Mouse (Mus musculus) hindbrain, embryonic 12.5 days (tissue): Measurements from ENCODE around the gene Diras1. TPM values are rescaled to one million over a fixed set of nuclear protein-coding genes. Genes with fewer than 3 reads are reported as not detected.
"Not testable (repeated sequence)": the region's sequence is repeated elsewhere in the genome, so short reads cannot be mapped to it uniquely, and the experiment has no call there.

ENCODE experiments used
- ATAC-seq: fragments of 200-750 bp; cut with Nextera tagmentation; 2 replicates; pipeline ENCODE4 v1.8.0; 2017; ENCODE audit warnings: moderate TSS enrichment; ENCODE audit not compliant: low FRiP score
- H3K27ac ChIP-seq: fragments of 300-500 bp; sonication (generic); 2 replicates; pipeline ENCODE4 v1.5.1; 2016; ENCODE audit warnings: mild to moderate bottlenecking
- H3K27me3 ChIP-seq: fragments of 300-500 bp; sonication (generic); 2 replicates; pipeline ENCODE4 v1.6.1; 2016; ENCODE audit warnings: mild to moderate bottlenecking
- H3K36me3 ChIP-seq: fragments of 300-500 bp; sonication (generic); 2 replicates; pipeline ENCODE4 v1.6.1; 2016; ENCODE audit warnings: mild to moderate bottlenecking
- H3K4me1 ChIP-seq: fragments of 300-500 bp; sonication (generic); 2 replicates; pipeline ENCODE4 v1.6.1; 2016
- H3K4me2 ChIP-seq: fragments of 300-500 bp; sonication (generic); replicated peaks from 2 replicates; pipeline ENCODE4 v1.6.1; 2016; ENCODE audit warnings: mild to moderate bottlenecking
- H3K4me3 ChIP-seq: fragments of 300-500 bp; sonication (generic); 2 replicates; pipeline ENCODE4 v1.5.1; 2016; ENCODE audit warnings: mild to moderate bottlenecking
- H3K9ac ChIP-seq: fragments of 300-500 bp; sonication (generic); 2 replicates; pipeline ENCODE4 v1.6.1; 2016; ENCODE audit warnings: mild to moderate bottlenecking, moderate library complexity
- H3K9me3 ChIP-seq: fragments of 300-500 bp; sonication (generic); replicated peaks from 2 replicates; pipeline ENCODE4 v1.6.1; 2016; ENCODE audit warnings: mild to moderate bottlenecking
- WGBS: fragments of 180-500 bp; shearing (Covaris S2); methylation state at CpG from one replicate; pipeline ENCODE4 v1.1.7; 2016; 5-methylcytosine and 5-hydroxymethylcytosine counted together
- polyA plus RNA-seq: library from polyadenylated mRNA; unstranded; fragments of >200 nt; fragmentation: Nextera tagmentation; extraction: Ambion mirVana; gene quantifications from 2 replicates; pipeline ENCODE4 v1.2.1, GENCODE M21; 2016

Diras1 gene
- polyA plus RNA-seq, result 16.4 and 16.7 TPM in 2 replicates

DNA sequence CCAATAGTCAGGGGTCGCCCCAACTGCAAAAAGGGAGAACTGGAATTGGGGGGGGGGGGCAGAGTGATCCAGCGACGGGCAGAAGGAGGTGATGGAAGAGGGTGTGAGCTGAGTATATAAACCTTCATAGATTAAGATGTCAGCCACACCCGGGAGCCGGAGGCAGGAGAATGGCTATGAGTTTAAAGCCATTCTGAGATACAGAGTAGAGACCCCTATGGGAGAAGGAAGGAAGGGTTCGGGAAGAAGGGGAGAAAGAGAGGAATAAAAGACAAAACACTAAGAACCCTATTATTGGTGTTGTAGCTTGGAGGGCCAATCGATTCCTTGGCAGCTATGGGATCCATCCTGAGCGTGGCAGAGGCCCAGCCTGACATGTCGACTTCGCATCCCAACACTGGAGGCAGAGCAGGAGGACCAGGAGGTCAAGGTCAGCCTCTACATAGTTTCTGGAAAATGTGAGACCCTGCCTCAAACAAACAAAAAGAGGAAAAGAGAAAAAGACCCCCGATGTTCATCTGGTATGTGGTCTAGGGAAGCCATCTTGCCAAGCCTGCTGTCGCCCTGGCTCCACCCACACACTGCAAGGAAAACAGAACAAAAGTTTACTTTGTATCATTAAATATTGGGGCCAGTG, at the start of gene Diras1:
Gene Diras1, minus strand, starts transcription at position 24 of the 637 bp plus-strand sequence.
- WGBS, result 54% methylated on average over 11 of the region's 12 CpGs
- Histone ChIP-seq H3K4me2 (peak within 1 kb of the TSS; percentile 78), H3K36me3 (peaks cover 13% of the 10 kb centered on the region; the same call in 1 of the 2 replicates), H3K27ac (no peak within 1 kb of the TSS), H3K9ac (peak within 1 kb of the TSS; percentile 70), H3K27me3 (peaks cover 45% of the 10 kb centered on the region), H3K4me3 (peak within 1 kb of the TSS; percentile 46), H3K4me1 (peaks cover 12% of the 10 kb centered on the region), H3K9me3 (no peaks in the 10 kb centered on the region)
- ATAC-seq, result no peak

- 72% methylated on average over 7 of the region's 7 CpGs for WGBS
- H3K9me3 ChIP-seq, result no peaks in the 10 kb centered on the region
- ATAC-seq, result no peak
- H3K4me1 ChIP-seq, result peaks cover 17% of the 10 kb centered on the region
- H3K4me3 ChIP-seq, result no peak overlapping the region
- H3K9ac ChIP-seq, result no peak overlapping the region
- peaks cover 64% of the 10 kb centered on the region for H3K36me3 ChIP-seq
- no peak overlapping the region for H3K27ac ChIP-seq
- no peak overlapping the region for H3K4me2 ChIP-seq
- H3K27me3 ChIP-seq, result no peaks in the 10 kb centered on the region
These were observed 48.0 kb upstream of the Diras1 start for GRCm38 (mm10) chr10:81073464-81073863.

- Histone ChIP-seq H3K4me3 (no peak overlapping the region), H3K4me2 (no peak overlapping the region), H3K27ac (no peak overlapping the region), H3K36me3 (peaks cover 52% of the 10 kb centered on the region), H3K4me1 (peaks cover 17% of the 10 kb centered on the region), H3K27me3 (no peaks in the 10 kb centered on the region), H3K9me3 (no peaks in the 10 kb centered on the region), H3K9ac (no peak overlapping the region)
- 93% methylated on average over 8 of the region's 8 CpGs for WGBS
- no peak for ATAC-seq
These were observed 46.8 kb upstream of the Diras1 start for GRCm38 (mm10) chr10:81072290-81072689.

DNA sequence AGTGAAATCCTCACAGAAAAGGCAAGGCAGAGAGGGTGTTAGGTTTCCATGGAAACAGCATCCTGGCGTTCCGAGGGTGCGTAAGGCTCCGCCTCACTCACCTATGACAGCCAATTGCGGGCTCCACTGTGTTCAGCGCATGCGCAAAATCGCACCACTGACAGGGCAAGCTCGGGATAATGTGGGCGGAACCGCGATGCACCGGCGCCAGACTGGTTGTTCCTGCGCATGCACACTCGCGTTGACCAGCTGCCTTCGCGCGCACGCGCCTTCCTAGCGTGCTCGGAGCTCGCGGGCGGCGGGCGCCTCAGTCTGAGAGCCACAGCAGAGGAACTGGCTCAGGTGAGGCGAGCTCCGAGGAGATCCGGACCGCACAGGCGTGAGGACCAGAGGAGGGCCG, 44.4 kb upstream of the Diras1 start, which contains the start of gene Thop1:
Gene Thop1, plus strand, starts transcription at position 200 of the 400 bp plus-strand sequence.
- Histone ChIP-seq H3K4me3 (peak within 1 kb of the TSS; percentile 59), H3K4me2 (peak within 1 kb of the TSS; percentile 79), H3K4me1 (peaks cover 17% of the 10 kb centered on the region), H3K27ac (peak within 1 kb of the TSS; percentile 35), H3K9me3 (no peaks in the 10 kb centered on the region), H3K36me3 (peaks cover 28% of the 10 kb centered on the region), H3K27me3 (no peaks in the 10 kb centered on the region), H3K9ac (peak within 1 kb of the TSS; percentile 79)
- under 1% methylated on average over 35 of the region's 35 CpGs for WGBS
- peak; percentile 95 for ATAC-seq

GRCm38 (mm10) chr10:81068706-81069105, 43.2 kb upstream of the Diras1 start:
- H3K4me3 ChIP-seq, result no peak overlapping the region
- H3K27ac ChIP-seq, result no peak overlapping the region
- H3K36me3 ChIP-seq, result peaks cover 16% of the 10 kb centered on the region
- ATAC-seq, result no peak
- H3K4me1 ChIP-seq, result peaks cover 17% of the 10 kb centered on the region
- 0 out of 2 replicates have a peak overlapping the region, but pooled peaks have one; percentile 20 for H3K9ac ChIP-seq
- H3K4me2 ChIP-seq, result no peak overlapping the region
- no peaks in the 10 kb centered on the region for H3K9me3 ChIP-seq
- 80% methylated on average over 5 of the region's 5 CpGs for WGBS
- H3K27me3 ChIP-seq, result no peaks in the 10 kb centered on the region

- H3K27me3 ChIP-seq, H3K27ac ChIP-seq, H3K9me3 ChIP-seq, H3K9ac ChIP-seq, ATAC-seq, H3K4me3 ChIP-seq, H3K4me2 ChIP-seq, H3K36me3 ChIP-seq, H3K4me1 ChIP-seq: not testable (repeated sequence)
- WGBS, result 88% methylated on average over 8 of the region's 8 CpGs
These were observed 39.1 kb upstream of the Diras1 start for GRCm38 (mm10) chr10:81064519-81064918.

DNA sequence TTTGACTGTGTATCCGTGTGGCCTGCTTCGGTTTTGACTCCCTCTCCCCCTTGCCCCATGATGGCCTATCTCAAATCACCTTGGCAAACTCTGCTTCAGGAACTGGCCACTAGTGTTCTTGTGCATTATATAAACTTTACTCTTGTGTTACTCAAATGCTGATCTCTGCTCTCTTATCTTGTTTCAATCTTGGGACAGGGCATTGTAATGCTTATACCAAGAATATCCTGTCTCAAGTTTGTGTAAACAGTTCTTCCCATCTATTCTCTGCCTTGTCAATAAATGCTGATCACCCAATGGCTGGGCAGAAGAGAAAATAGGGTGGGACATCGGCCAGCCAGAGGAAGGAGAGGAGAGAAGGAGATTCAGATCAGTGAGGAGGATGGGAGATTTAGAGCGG, 37.2 kb upstream of the Diras1 start:
- no peaks in the 10 kb centered on the region for H3K9me3 ChIP-seq
- peaks cover 20% of the 10 kb centered on the region for H3K4me1 ChIP-seq
- no peak overlapping the region for H3K27ac ChIP-seq
- 71% methylated on average over 4 of the region's 4 CpGs for WGBS
- no peak for ATAC-seq
- H3K4me3 ChIP-seq, result no peak overlapping the region
- no peak overlapping the region for H3K9ac ChIP-seq
- H3K4me2 ChIP-seq, result no peak overlapping the region
- H3K27me3 ChIP-seq, result no peaks in the 10 kb centered on the region
- H3K36me3 ChIP-seq, result no peaks in the 10 kb centered on the region; the same call in 1 of the 2 replicates

DNA sequence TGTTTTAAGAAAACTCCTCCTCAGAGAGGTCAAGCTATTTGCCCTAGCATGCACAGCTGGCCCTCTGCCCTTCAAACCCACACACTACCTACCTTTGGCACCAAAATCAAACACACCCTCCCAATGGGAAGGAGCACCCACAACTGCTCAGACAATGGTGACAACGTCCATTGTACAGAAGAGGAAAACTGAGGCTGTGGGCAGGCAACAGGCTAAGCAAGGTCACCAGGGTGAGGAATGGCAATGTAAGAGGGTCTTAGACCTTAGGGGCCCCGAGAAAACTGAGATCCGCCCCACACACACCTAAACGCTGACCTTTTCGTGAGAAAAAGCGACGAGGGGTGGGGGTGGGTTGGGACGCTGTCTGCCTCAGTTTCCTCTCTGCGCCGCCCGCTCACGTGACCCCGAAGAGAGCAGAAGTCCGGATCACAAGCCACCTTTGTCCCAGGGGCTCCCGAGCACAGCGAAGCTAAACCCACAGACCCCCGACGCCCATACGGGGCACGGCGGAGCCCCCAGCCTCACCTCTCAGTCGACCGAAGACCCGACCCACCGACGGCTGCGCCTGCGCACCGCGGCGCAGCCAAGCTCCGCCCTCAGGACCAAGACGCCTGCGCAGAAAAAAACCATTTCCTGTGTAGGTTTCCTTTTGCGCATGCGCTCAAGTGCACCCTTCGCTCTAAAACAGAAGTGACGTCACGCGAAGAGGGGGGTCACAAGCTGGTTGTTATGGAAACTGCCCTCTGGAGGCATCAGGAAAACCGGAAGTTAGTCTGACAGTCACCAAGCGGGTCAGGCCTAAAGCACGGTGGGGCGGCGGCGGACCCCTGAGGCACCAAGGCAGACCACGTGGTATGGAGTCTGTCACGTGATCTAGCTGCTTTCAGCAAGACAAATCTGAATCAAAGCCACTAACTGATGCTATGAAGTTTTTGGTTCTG, 34.4 kb upstream of the Diras1 start, which contains the start of gene Sgta:
Gene Sgta, minus strand, starts transcription at position 579 of the 941 bp plus-strand sequence.
- peak within 1 kb of the TSS; percentile 86 for H3K4me2 ChIP-seq
- no peaks in the 10 kb centered on the region for H3K27me3 ChIP-seq
- ATAC-seq, result peak; percentile 93
- WGBS, result under 1% methylated on average over 48 of the region's 48 CpGs
- no peaks in the 10 kb centered on the region for H3K9me3 ChIP-seq
- no peaks in the 10 kb centered on the region; the same call in 1 of the 2 replicates for H3K36me3 ChIP-seq
- H3K4me3 ChIP-seq, result peak within 1 kb of the TSS; percentile 79
- peaks cover 34% of the 10 kb centered on the region for H3K4me1 ChIP-seq
- peak within 1 kb of the TSS; percentile 60; the same call in 1 of the 2 replicates for H3K27ac ChIP-seq
- H3K9ac ChIP-seq, result peak within 1 kb of the TSS; percentile 84

DNA sequence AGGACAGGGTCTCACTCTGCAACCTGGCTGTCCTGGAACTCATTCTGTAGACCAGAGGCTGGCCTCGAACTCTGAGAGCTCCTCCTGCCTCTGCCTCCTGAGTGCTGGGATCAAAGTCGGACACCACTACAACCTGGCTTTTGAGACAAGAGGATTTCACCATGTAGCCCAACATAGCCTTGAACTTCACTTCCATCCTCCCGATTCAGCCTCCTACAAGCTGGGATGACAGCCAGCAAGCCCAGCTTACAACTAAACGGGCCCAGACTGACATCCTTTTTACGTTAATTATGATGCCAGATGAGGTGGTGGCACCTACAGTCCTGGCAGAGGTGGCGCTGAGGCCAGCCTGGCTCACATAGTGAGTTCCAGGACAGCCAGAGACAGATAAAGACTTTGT, 33.4 kb upstream of the Diras1 start:
- 87% methylated on average over 6 of the region's 6 CpGs for WGBS
- Histone ChIP-seq H3K9ac (peak overlapping the region; percentile 84), H3K27me3 (no peaks in the 10 kb centered on the region), H3K4me3 (peak overlapping the region; percentile 79), H3K27ac (no peak overlapping the region), H3K9me3 (no peaks in the 10 kb centered on the region), H3K36me3 (no peaks in the 10 kb centered on the region; the same call in none of the 2 replicates), H3K4me2 (peak overlapping the region; percentile 86), H3K4me1 (peaks cover 34% of the 10 kb centered on the region)
- no peak for ATAC-seq

- no peaks in the 10 kb centered on the region for H3K9me3 ChIP-seq
- H3K9ac ChIP-seq, result no peak overlapping the region
- H3K4me3 ChIP-seq, result no peak overlapping the region
- H3K27me3 ChIP-seq, result no peaks in the 10 kb centered on the region
- no peak for ATAC-seq
- 95% methylated on average over 23 of the region's 23 CpGs for WGBS
- H3K4me2 ChIP-seq, result no peak overlapping the region
- H3K27ac ChIP-seq, result no peak overlapping the region
- peaks cover 5% of the 10 kb centered on the region for H3K36me3 ChIP-seq
- H3K4me1 ChIP-seq, result peaks cover 34% of the 10 kb centered on the region
These were observed 32.1 kb upstream of the Diras1 start for GRCm38 (mm10) chr10:81057406-81058130.

- peaks cover 22% of the 10 kb centered on the region for H3K36me3 ChIP-seq
- not testable (repeated sequence) for H3K9ac ChIP-seq
These were observed 30.4 kb upstream of the Diras1 start for GRCm38 (mm10) chr10:81055802-81056340.

More at GRCm38 (mm10) chr10:81055802-81056340, 30.4 kb upstream of the Diras1 start:
- H3K27me3 ChIP-seq, ATAC-seq, H3K4me2 ChIP-seq, H3K9me3 ChIP-seq, H3K4me3 ChIP-seq, H3K27ac ChIP-seq: not testable (repeated sequence)
- peaks cover 34% of the 10 kb centered on the region for H3K4me1 ChIP-seq
- WGBS, result 88% methylated on average over 11 of the region's 11 CpGs
